Mouse (Mus musculus): ENCODE data around the gene Auts2. TPM values are rescaled to one million over a fixed set of nuclear protein-coding genes. Genes with fewer than 3 reads are reported as not detected.

Auts2 gene
- polyA plus RNA-seq, 1 experiment from 2014 or later: 17.0 TPM

DNA sequence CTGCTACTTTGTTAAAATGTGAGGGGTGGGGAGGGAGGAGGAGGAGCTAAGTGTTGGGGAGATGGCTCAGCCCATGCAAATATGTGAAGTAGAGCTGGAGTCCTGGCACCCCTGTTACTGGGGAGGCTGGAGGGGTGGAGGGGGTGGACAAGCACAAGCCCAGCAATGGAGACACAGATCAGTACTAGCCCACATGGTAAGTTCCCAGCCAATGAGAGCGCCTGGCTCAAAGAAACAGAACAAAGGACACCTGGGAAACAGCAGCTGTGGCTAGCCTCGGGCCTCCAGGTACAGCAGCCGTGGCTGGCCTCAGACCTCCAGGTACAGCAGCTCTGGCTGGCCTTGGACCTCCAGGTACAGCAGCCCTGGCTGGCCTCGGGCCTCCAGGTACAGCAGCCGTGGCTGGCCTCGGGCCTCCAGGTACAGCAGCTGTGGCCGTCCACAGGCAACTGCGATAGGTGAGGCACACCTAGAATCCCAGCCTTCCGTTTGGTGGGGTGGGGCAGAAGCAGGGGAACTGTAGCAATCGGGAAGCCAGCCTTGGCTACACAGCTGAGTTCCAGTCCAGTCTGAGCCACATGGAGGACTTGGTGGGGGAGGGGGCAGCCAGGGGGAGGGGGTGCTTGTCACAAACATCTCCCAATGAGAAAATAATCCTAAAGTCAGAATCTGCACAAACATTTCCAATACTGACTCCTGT lies 1046.5 kb downstream of the Auts2 start:
- H3K9me3 ChIP-seq: no peaks in the 10 kb centered on the region
- no peak overlapping the region for H3K4me2 ChIP-seq
- no peak overlapping the region for H3K4me3 ChIP-seq
- H3K27me3 ChIP-seq: no peaks in the 10 kb centered on the region
- H3K36me3 ChIP-seq: no peaks in the 10 kb centered on the region
- ATAC-seq (ENCODE audit: borderline replicate concordance, extremely low read depth, low FRiP score, low TSS enrichment): no peak
- WGBS: 88% methylated on average over 10 of the region's 10 CpGs
- H3K9ac ChIP-seq: no peak overlapping the region
- no peaks in the 10 kb centered on the region for H3K4me1 ChIP-seq
- no peak overlapping the region for H3K27ac ChIP-seq

DNA sequence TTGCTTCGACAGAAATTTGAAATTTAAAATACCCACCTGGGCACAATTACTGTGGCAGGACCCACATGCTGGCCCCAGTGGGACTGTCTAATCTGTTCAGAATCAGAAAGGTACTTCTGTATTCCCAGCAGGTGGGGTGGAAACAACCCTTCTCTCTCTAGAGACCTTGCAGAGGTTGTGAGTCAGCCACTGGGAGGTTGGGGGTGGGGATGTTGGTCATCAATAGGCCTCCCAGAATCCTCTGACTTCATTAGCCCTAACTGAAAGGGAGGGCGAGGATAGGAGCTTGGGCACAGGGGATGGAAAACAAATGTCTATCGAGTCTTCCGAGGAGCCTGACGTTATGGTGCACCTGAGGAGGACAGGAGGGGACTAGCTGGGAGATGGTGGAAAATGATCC lies 1048.6 kb downstream of the Auts2 start:
- Histone ChIP-seq H3K27ac (no peak overlapping the region), H3K4me1 (no peaks in the 10 kb centered on the region), H3K27me3 (no peaks in the 10 kb centered on the region), H3K4me2 (no peak overlapping the region), H3K4me3 (no peak overlapping the region), H3K9me3 (no peaks in the 10 kb centered on the region), H3K36me3 (no peaks in the 10 kb centered on the region), H3K9ac (no peak overlapping the region)
- ATAC-seq (ENCODE audit: borderline replicate concordance, extremely low read depth, low FRiP score, low TSS enrichment): no peak
- 85% methylated on average over 5 of the region's 5 CpGs for WGBS

DNA sequence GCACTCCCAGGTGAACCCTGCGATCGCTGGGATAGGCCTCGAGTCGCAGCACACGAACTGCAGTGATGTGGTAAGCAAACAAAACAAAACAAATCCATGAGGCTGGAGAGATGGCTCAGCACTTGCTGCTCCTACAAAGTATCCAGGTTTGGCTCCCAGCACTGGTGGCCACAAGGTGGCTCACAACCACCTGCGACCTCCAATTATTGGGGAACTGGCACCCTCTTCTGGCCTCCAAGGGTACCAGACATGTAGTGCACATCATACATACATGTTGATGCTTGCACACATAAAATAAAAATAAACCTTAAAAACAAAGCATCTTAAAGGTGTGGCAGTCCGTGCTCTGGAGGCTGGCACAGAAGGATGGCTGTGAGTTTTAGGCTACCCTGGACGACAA lies 1050.6 kb downstream of the Auts2 start:
- H3K27me3 ChIP-seq: no peaks in the 10 kb centered on the region
- H3K9me3 ChIP-seq: no peaks in the 10 kb centered on the region
- H3K4me2 ChIP-seq: no peak overlapping the region
- H3K9ac ChIP-seq: no peak overlapping the region
- no peaks in the 10 kb centered on the region for H3K36me3 ChIP-seq
- 74% methylated on average over 8 of the region's 8 CpGs for WGBS
- H3K4me1 ChIP-seq: no peaks in the 10 kb centered on the region
- H3K27ac ChIP-seq: no peak overlapping the region
- no peak for ATAC-seq (ENCODE audit: borderline replicate concordance, extremely low read depth, low FRiP score, low TSS enrichment)
- no peak overlapping the region for H3K4me3 ChIP-seq

DNA sequence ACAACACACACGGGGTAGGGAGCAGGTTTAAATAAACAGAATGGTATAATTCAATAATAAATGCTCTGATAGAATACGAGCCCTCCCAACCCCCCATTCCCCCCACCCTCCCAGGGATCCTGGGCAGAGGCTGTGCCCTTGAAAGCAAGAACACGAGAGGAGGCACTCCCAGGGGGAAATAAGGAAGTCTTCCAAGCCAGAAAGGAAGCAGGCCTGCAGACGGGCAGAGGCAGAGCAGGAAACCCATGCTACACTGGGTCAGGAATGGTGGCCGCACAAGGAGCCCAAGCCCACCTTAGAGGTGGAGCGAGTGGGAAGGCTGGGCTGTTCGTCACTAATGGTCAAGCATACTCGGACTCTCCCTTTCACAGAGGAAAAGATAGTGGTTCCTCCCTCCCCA lies 1051.3 kb downstream of the Auts2 start:
- no peak for ATAC-seq (ENCODE audit: borderline replicate concordance, extremely low read depth, low FRiP score, low TSS enrichment)
- no peaks in the 10 kb centered on the region for H3K27me3 ChIP-seq

DNA sequence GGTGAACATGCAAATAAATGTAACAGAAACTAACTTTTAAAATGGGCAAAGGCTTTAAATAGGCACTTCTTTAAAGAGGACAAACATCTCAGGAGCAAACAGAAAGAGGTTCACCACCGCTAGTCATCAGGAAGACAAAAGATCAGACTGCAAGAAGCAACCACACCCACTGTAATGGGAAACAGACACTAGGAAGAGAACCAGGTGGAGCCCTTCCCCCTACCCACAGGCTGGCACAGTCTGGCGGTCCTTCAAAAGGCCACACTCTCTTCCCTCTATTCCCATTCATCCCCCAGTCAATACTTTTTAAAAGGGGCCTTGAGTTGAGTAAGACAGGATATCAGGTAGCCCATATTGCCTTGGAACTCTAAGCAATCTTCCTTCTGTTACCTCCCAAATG lies 1052.3 kb downstream of the Auts2 start:
- Histone ChIP-seq H3K27me3 (no peaks in the 10 kb centered on the region), H3K36me3 (no peaks in the 10 kb centered on the region), H3K4me3 (no peak overlapping the region), H3K4me1 (no peaks in the 10 kb centered on the region), H3K9me3 (no peaks in the 10 kb centered on the region), H3K27ac (no peak overlapping the region), H3K4me2 (no peak overlapping the region), H3K9ac (no peak overlapping the region)
- 82% methylated on average over 2 of the region's 2 CpGs for WGBS
- no peak for ATAC-seq (ENCODE audit: borderline replicate concordance, extremely low read depth, low FRiP score, low TSS enrichment)

More for the DNA sequence above, 1051.3 kb downstream of the Auts2 start:
- no peaks in the 10 kb centered on the region for H3K4me1 ChIP-seq
- 53% methylated on average over 8 of the region's 8 CpGs for WGBS
- no peak overlapping the region for H3K4me2 ChIP-seq
- H3K27ac ChIP-seq: no peak overlapping the region
- no peaks in the 10 kb centered on the region for H3K9me3 ChIP-seq
- H3K36me3 ChIP-seq: no peaks in the 10 kb centered on the region
- H3K9ac ChIP-seq: no peak overlapping the region
- H3K4me3 ChIP-seq: no peak overlapping the region

DNA sequence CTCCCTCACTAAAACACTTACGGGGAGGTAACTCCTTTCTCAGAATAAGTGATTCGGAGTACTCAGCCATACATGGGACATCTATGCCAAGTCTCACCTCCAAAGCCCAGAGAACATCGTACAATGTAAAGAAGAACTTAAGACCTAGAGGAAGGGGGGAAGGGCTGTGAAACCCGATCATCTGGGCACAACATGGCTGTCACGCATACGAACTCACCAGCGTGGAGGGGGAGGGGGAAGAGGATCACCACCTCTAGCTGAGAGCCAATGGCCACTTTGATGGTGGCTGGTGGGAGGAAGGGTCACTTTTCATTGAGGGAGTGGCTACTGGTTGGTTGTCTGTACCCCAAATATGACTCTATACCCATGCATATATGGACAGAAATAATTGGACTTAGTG lies 1053.3 kb downstream of the Auts2 start:
- H3K4me3 ChIP-seq: no peak overlapping the region
- no peaks in the 10 kb centered on the region for H3K4me1 ChIP-seq
- no peak for ATAC-seq (ENCODE audit: borderline replicate concordance, extremely low read depth, low FRiP score, low TSS enrichment)
- H3K36me3 ChIP-seq: no peaks in the 10 kb centered on the region
- 83% methylated on average over 7 of the region's 7 CpGs for WGBS
- no peaks in the 10 kb centered on the region for H3K9me3 ChIP-seq
- H3K9ac ChIP-seq: no peak overlapping the region
- no peak overlapping the region for H3K4me2 ChIP-seq
- no peak overlapping the region for H3K27ac ChIP-seq
- H3K27me3 ChIP-seq: no peaks in the 10 kb centered on the region

DNA sequence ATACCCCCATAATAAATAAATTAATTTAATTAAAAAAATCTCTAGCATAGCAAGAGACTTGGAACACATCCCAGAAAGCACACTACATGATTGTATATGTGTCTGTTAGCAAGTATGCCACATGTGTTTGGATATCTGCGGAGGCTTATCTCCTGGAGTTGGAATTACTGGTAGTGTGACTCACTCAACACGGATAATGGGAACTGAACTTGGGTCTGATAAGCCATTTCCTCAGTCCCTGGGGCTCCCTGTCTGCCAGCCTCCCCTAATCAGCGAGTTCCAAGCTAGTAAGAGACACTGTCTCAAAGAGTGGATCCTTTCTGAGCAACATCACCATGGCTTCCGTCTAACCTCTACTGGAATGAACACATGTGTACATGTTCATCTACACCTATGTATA lies 1056.6 kb downstream of the Auts2 start:
- no peak overlapping the region for H3K9ac ChIP-seq
- no peak for ATAC-seq (ENCODE audit: borderline replicate concordance, extremely low read depth, low FRiP score, low TSS enrichment)
- H3K9me3 ChIP-seq: no peaks in the 10 kb centered on the region
- no peaks in the 10 kb centered on the region for H3K4me1 ChIP-seq
- H3K4me2 ChIP-seq: no peak overlapping the region
- 58% methylated on average over 4 of the region's 4 CpGs for WGBS
- no peak overlapping the region for H3K4me3 ChIP-seq
- H3K27me3 ChIP-seq: no peaks in the 10 kb centered on the region
- H3K36me3 ChIP-seq: no peaks in the 10 kb centered on the region
- no peak overlapping the region for H3K27ac ChIP-seq

DNA sequence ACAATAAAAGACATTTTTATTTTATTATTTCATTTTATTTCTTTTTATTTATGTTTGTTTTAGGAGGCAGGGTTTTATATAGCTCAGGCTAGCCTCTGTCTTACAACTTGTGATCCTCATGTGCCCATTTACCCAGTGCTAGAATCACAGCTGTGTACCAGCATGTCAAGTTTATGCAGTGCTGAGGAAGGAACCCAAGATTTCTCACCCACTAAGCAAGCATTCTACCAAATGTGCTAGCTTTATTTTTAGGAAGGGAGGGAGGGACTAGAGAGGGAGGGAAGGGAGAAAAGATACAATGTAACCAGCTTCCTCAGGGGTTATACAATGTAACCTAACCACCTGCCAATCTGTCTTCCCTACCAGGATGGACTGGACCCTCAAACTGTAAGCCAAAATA lies 1067.9 kb downstream of the Auts2 start:
- no peak overlapping the region for H3K9ac ChIP-seq
- H3K4me2 ChIP-seq: no peak overlapping the region
- no peak overlapping the region for H3K4me3 ChIP-seq
- ATAC-seq (ENCODE audit: borderline replicate concordance, extremely low read depth, low FRiP score, low TSS enrichment): no peak
- no peaks in the 10 kb centered on the region for H3K4me1 ChIP-seq
- no peaks in the 10 kb centered on the region for H3K27me3 ChIP-seq
- no peaks in the 10 kb centered on the region for H3K9me3 ChIP-seq
- no peak overlapping the region for H3K27ac ChIP-seq
- peaks cover 43% of the 10 kb centered on the region for H3K36me3 ChIP-seq

DNA sequence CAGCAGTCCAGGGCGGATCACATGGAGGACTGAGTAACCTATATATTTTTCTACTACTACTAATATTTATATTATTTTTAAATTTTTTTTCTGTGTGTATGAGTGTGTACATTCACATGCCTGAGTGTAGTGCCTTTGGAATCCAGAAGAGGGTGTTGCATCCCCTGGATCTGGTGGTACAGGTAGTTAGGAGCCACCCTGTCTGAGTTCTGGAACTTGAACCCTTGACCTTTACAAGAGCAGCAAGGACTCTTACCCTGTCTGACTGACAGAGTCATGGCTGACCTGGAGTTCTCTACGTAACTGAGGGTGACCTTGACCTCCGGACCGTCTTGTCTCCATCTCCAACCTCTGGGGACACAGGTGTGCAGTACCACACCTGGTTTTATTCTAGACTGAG lies 1074.5 kb downstream of the Auts2 start:
- H3K4me2 ChIP-seq: no peak overlapping the region
- 93% methylated on average over 4 of the region's 4 CpGs for WGBS

DNA sequence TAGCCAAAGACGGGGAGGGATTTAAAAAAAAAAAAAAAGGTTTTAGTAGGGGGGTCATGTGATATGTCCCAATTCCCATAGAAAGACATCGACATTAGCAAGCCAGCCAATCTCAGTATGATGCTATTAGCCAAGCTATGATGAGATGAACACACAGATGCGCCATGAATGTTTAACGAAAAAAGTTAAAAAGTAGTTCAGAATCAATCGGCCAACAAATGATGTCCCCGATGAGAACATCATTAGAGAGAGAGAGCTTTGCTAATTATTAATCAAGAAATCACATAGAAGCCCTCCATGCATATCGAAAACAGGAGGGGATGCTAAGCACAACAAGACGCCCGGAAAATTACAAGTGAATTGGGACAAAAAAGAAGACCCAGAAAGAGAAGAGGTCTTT lies 1077.0 kb downstream of the Auts2 start:
- no peak overlapping the region for H3K4me3 ChIP-seq
- no peak for ATAC-seq (ENCODE audit: borderline replicate concordance, extremely low read depth, low FRiP score, low TSS enrichment)
- no peak overlapping the region for H3K27ac ChIP-seq
- no peak overlapping the region for H3K4me2 ChIP-seq
- H3K9me3 ChIP-seq: no peaks in the 10 kb centered on the region
- 96% methylated on average over 9 of the region's 9 CpGs for WGBS
- H3K27me3 ChIP-seq: no peaks in the 10 kb centered on the region
- no peak overlapping the region for H3K9ac ChIP-seq
- H3K36me3 ChIP-seq: peaks cover 20% of the 10 kb centered on the region
- no peaks in the 10 kb centered on the region for H3K4me1 ChIP-seq

More for the DNA sequence above, 1074.5 kb downstream of the Auts2 start:
- Histone ChIP-seq H3K36me3 (peaks cover 31% of the 10 kb centered on the region), H3K27ac (no peak overlapping the region), H3K4me1 (no peaks in the 10 kb centered on the region), H3K9ac (no peak overlapping the region), H3K4me3 (no peak overlapping the region), H3K27me3 (no peaks in the 10 kb centered on the region), H3K9me3 (no peaks in the 10 kb centered on the region)
- ATAC-seq (ENCODE audit: borderline replicate concordance, extremely low read depth, low FRiP score, low TSS enrichment): no peak

DNA sequence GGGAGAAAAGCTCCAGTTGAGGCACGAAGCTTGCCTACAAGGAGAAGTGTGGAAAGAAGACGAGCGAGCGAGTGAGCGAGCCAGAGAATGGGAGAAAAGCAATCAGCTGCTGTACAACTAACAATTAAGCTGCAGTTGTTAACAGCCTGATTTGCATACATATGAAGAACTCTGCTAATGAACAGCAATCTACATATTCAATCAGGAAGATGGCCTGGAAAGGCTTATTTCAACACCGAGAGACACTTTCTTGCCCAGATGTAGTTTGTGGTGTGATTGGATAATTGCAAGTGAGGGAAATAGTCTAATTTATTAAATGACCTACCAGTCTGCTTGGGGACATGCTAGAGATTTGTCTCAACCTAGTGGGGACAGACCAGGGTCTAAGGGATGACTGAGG lies 1079.7 kb downstream of the Auts2 start:
- no peak overlapping the region for H3K4me3 ChIP-seq
- peaks cover 26% of the 10 kb centered on the region for H3K36me3 ChIP-seq
- H3K9me3 ChIP-seq: no peaks in the 10 kb centered on the region
- no peak overlapping the region for H3K27ac ChIP-seq
- no peak for ATAC-seq (ENCODE audit: borderline replicate concordance, extremely low read depth, low FRiP score, low TSS enrichment)
- H3K4me1 ChIP-seq: no peaks in the 10 kb centered on the region
- WGBS: 90% methylated on average over 6 of the region's 6 CpGs
- no peaks in the 10 kb centered on the region for H3K27me3 ChIP-seq
- no peak overlapping the region for H3K9ac ChIP-seq
- no peak overlapping the region for H3K4me2 ChIP-seq

DNA sequence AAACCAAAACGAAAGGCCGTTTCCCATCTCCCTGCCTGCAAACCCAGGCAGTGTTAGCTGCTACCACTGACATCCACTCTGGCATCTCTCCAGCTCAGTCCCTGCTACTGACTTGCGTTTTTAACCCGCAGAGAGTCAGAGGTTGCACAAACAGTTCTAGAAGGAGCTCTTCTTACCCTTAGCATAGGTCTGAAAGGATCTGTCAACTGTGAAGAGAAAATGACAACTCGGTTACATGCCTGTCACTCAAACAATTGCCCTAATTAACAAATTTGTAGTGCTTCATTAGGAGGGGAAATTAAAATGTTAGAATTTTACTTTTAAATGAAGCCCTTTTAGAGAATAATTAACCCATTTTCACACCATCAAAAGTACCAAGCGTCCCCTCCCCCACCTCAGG lies 1083.2 kb downstream of the Auts2 start:
- no peak overlapping the region for H3K4me2 ChIP-seq
- WGBS: 74% methylated on average over 6 of the region's 6 CpGs
- no peaks in the 10 kb centered on the region for H3K4me1 ChIP-seq
- peaks cover 27% of the 10 kb centered on the region for H3K36me3 ChIP-seq
- H3K9me3 ChIP-seq: no peaks in the 10 kb centered on the region
- ATAC-seq (ENCODE audit: borderline replicate concordance, extremely low read depth, low FRiP score, low TSS enrichment): no peak
- H3K9ac ChIP-seq: no peak overlapping the region
- no peak overlapping the region for H3K27ac ChIP-seq
- H3K4me3 ChIP-seq: no peak overlapping the region
- no peaks in the 10 kb centered on the region for H3K27me3 ChIP-seq

DNA sequence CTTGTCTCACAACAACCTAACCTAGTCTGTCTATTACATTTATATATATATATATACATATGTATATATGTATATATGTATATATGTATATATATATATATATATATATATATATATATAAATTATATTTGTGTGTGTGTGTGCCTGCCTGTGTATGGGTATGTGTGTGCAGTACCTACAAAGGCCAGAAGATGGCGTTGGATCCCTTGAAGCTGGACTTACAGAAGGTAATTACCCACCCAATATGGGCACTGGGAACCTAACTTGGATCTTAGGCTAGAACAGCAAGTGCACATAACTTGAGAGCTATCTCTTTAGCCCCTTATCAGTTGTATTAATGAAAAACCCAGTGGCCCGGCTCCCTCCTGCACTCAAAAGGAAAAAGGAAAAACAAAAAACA lies 1083.6 kb downstream of the Auts2 start:
- no peak overlapping the region for H3K27ac ChIP-seq
- no peaks in the 10 kb centered on the region for H3K9me3 ChIP-seq
- H3K36me3 ChIP-seq: peaks cover 24% of the 10 kb centered on the region
- no peak overlapping the region for H3K4me3 ChIP-seq
- no peaks in the 10 kb centered on the region for H3K27me3 ChIP-seq
- 66% methylated on average over 2 of the region's 2 CpGs for WGBS
- H3K4me2 ChIP-seq: no peak overlapping the region
- no peak overlapping the region for H3K9ac ChIP-seq
- no peak for ATAC-seq (ENCODE audit: borderline replicate concordance, extremely low read depth, low FRiP score, low TSS enrichment)
- H3K4me1 ChIP-seq: no peaks in the 10 kb centered on the region

Data from lung, embryonic 15.5 days (tissue).